Mouse (Mus musculus): ENCODE measurements at regions not wholly inside any gene's neighbourhood (a gene's known extent, or its start where the extent isn't known, plus 50 kb on each side); places are given as distances from the start of the nearest gene placed in this dataset.

DNA sequence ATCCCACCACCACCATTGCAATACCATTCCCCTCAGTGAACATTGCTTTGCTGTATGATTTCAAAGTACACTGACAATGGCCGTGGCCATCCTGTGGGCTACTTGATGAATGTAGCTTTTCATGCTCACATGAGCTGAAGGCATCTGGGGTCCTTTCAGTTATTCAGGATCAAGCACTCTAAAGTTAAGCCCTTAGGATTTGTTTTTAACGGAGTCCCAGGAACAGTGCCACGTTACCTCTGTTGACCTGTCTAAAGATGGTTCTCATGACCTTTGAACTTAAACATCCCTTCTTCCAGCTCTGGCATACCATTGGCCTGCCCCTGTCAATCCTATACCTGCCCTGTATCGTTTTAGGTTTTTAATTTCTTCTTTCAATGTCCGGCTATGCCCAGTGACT is 251.7 kb upstream of the Sall1 start:
- TF ChIP-seq CTCF (conservative IDR thresholded peaks at IDR 0.05; ENCODE audit: low read length) (no peak), NANOG (IDR thresholded peaks at IDR 0.05; ENCODE audit: borderline replicate concordance, low read length) (no peak)

All from E14TG2a.4 (cell line).